In the genomic region with DNA sequence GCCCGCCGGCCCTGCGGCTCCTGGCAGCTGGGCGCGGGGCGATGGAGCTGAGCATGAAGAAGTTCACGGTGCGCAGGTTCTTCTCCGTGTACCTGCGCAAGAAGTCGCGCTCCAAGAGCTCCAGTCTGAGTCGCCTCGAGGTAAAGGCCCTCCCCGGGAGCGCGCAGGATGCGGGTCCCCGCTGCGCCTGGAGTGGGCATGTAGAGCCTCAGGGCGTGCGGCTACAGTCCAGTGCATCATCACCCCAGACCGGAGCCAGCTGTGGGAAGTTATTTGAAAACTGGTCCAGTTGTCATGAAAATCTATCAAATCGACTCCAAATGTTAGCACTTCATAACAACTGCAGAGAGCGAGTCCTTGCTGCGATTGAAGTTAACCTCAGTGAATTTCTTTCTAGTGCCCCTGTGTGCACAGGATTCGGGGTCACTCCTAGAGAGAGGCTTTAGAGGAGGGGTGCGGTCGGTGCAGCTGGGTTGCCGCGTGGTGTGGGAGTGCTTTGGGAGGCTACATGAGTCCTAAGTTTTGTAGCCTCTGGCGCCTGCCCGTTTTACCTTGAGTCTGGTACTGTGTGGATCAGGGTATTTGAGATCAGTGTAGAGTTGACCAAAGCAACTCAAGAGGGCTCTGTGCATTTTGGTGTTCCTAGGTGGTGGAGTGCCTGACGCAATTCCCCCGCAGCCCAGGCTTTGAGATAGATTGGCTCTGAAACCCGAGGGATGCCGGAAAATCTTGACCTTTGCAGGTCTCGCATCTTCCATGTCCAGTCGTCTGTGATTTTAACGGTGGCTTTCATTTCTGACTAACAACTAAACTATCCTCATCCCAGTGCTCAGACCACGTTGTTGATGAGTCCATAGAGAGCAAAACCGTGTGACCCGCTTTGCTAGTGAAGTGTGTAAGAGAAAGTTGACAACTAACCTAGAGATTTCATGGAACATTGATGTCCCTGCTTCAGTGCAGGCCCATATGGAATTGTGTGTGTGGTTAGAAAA, we compare ENCODE assay signal across 8 mouse cellular contexts. TPM values are rescaled to one million over a fixed set of nuclear protein-coding genes. Genes with fewer than 3 reads are reported as not detected.
A peak's percentile ranks its signal among the peaks of the same experiment; 100 is the strongest.
DNase-seq lines count a peak whose midpoint lies in the region; ATAC-seq and TF ChIP-seq lines count a peak whose summit lies in the region.

No protein-coding gene starts in this region.

- H3K27me3 ChIP-seq in liver, adult 2 months (ENCODE audit: control insufficient read depth, insufficient read depth, low read length) = no peaks in the 10 kb centered on the region; the same call in 1 of the 2 replicates
- H3K27me3 ChIP-seq in forebrain, embryonic 14.5 days (replicated peaks; ENCODE audit: control insufficient read depth, insufficient read depth, low read length) = no peaks in the 10 kb centered on the region
- H3K27me3 ChIP-seq in limb, embryonic 11.5 days (ENCODE audit: control insufficient read depth, insufficient read depth, low read length) = no peaks in the 10 kb centered on the region
- H3K27me3 ChIP-seq in neural tube, embryonic 12.5 days (replicated peaks) = no peaks in the 10 kb centered on the region

- no peak for DNase-seq in liver, adult 2 months (ENCODE audit: extremely low read depth, low read depth, low spot score)
- DNase-seq in liver = no peak
- DNase-seq in ZHBTc4 (ENCODE audit: low read depth, low spot score) = peak; percentile 80
- no peak for DNase-seq in forebrain, embryonic 14.5 days (ENCODE audit: low spot score)
- peak; percentile 57 for DNase-seq in limb, embryonic 11.5 days (ENCODE audit: low spot score)
- DNase-seq in layer of hippocampus, adult 11-12 months (ENCODE audit: low spot score) = no peak
- DNase-seq in frontal cortex, postnatal 36 days (ENCODE audit: low spot score in 2 of 2) = no peak

- peak overlapping the region; percentile 92 for H3K4me2 ChIP-seq in forebrain, embryonic 14.5 days (ENCODE audit: low read length)
- H3K4me2 ChIP-seq in limb, embryonic 11.5 days (ENCODE audit: low read depth, severe bottlenecking) = peak overlapping the region; percentile 47
- peak overlapping the region; percentile 84 for H3K4me2 ChIP-seq in neural tube, embryonic 12.5 days (replicated peaks)

- no peak; the same call in 1 of the 2 replicates for ATAC-seq in forebrain, embryonic 14.5 days
- peak; percentile 41 for ATAC-seq in limb, embryonic 11.5 days (ENCODE audit: insufficient number of reproducible peaks, low FRiP score, low TSS enrichment, low read depth)
- peak; percentile 48 for ATAC-seq in neural tube, embryonic 12.5 days (ENCODE audit: low FRiP score, low read depth)

- peak overlapping the region; percentile 36 for H3K9ac ChIP-seq in liver, adult 2 months (ENCODE audit: low read depth, low read length)
- peak overlapping the region; percentile 79 for H3K9ac ChIP-seq in forebrain, embryonic 14.5 days (ENCODE audit: low read length)
- peak overlapping the region; percentile 85 for H3K9ac ChIP-seq in limb, embryonic 11.5 days (ENCODE audit: low read length)
- H3K9ac ChIP-seq in neural tube, embryonic 12.5 days = peak overlapping the region; percentile 85

- no peak for TF ChIP-seq CTCF in liver, adult 2 months (IDR thresholded peaks at IDR 0.05; ENCODE audit: low read depth, low read length)

- WGBS in liver, adult 2 months = 6% methylated on average over 43 of the region's 43 CpGs
- WGBS in forebrain, embryonic 14.5 days = 2% methylated on average over 43 of the region's 43 CpGs
- 2% methylated on average over 43 of the region's 43 CpGs for WGBS in limb, embryonic 11.5 days
- 2% methylated on average over 43 of the region's 43 CpGs for WGBS in neural tube, embryonic 12.5 days

- peak overlapping the region; percentile 62 for H3K4me3 ChIP-seq in liver, adult 2 months (ENCODE audit: insufficient read depth, low read depth, low read length)
- peak overlapping the region; percentile 78 for H3K4me3 ChIP-seq in forebrain, embryonic 14.5 days (ENCODE audit: low read depth, low read length)
- H3K4me3 ChIP-seq in limb, embryonic 11.5 days (ENCODE audit: low read depth, low read length) = peak overlapping the region; percentile 65
- peak overlapping the region; percentile 82 for H3K4me3 ChIP-seq in neural tube, embryonic 12.5 days

- no peak for TF ChIP-seq POLR2A in liver, adult 2 months (IDR thresholded peaks at IDR 0.05; ENCODE audit: extremely low read depth, insufficient read depth, low read length)

- H3K79me2 ChIP-seq in liver, adult 2 months (ENCODE audit: control insufficient read depth, insufficient read depth, low read length) = no peaks in the 10 kb centered on the region

- no peaks in the 10 kb centered on the region for H3K36me3 ChIP-seq in liver, adult 2 months (ENCODE audit: control insufficient read depth, insufficient read depth, low read length)
- no peaks in the 10 kb centered on the region for H3K36me3 ChIP-seq in forebrain, embryonic 14.5 days (ENCODE audit: control insufficient read depth, insufficient read depth, low read length)
- no peaks in the 10 kb centered on the region for H3K36me3 ChIP-seq in limb, embryonic 11.5 days (ENCODE audit: control insufficient read depth, insufficient read depth, low read length)
- no peaks in the 10 kb centered on the region for H3K36me3 ChIP-seq in neural tube, embryonic 12.5 days

- no peak overlapping the region for H3K27ac ChIP-seq in liver, adult 2 months (replicated peaks; ENCODE audit: insufficient read depth, low read depth, low read length)
- peak overlapping the region; percentile 63 for H3K27ac ChIP-seq in forebrain, embryonic 14.5 days (ENCODE audit: low read depth, low read length)
- H3K27ac ChIP-seq in limb, embryonic 11.5 days (replicated peaks; ENCODE audit: low read depth, low read length) = peak overlapping the region; percentile 72
- H3K27ac ChIP-seq in neural tube, embryonic 12.5 days = peak overlapping the region; percentile 64; the same call in 1 of the 2 replicates

- H3K4me1 ChIP-seq in liver, adult 2 months (ENCODE audit: control insufficient read depth, insufficient read depth, low read length) = peaks cover 2% of the 10 kb centered on the region; the same call in 1 of the 2 replicates
- peaks cover 15% of the 10 kb centered on the region for H3K4me1 ChIP-seq in forebrain, embryonic 14.5 days (ENCODE audit: control insufficient read depth, insufficient read depth, low read length)
- peaks cover 7% of the 10 kb centered on the region; the same call in 1 of the 2 replicates for H3K4me1 ChIP-seq in limb, embryonic 11.5 days (ENCODE audit: control insufficient read depth, insufficient read depth, low read length)
- H3K4me1 ChIP-seq in neural tube, embryonic 12.5 days = peaks cover 26% of the 10 kb centered on the region

- H3K9me3 ChIP-seq in forebrain, embryonic 14.5 days (replicated peaks; ENCODE audit: control insufficient read depth, low read length) = no peaks in the 10 kb centered on the region
- H3K9me3 ChIP-seq in limb, embryonic 11.5 days (ENCODE audit: control insufficient read depth, low read length) = no peaks in the 10 kb centered on the region
- H3K9me3 ChIP-seq in neural tube, embryonic 12.5 days = no peaks in the 10 kb centered on the region

RNA-seq across cellular contexts. Expression of a gene that starts 0.7 kb away (rescaled TPM):
- 0.74 and 1.3 TPM in 2 replicates for total RNA-seq in liver, adult 2 months (2014; rRNA removed)
- polyA plus RNA-seq in liver, adult 2 months (2012; rRNA removed) = 0.56 and 0.72 TPM in 2 replicates
- 18.9 and 21.6 TPM in 2 replicates for polyA plus RNA-seq in forebrain, embryonic 14.5 days (2014; fragmentation: Nextera tagmentation; extraction: Ambion mirVana)
- 20.1 and 24.2 TPM in 2 replicates for polyA plus RNA-seq in limb, embryonic 11.5 days (2014; fragmentation: Nextera tagmentation; extraction: Ambion mirVana)
- 36.8 and 40.7 TPM in 2 replicates for polyA plus RNA-seq in neural tube, embryonic 12.5 days (2016; fragmentation: Nextera tagmentation; extraction: Ambion mirVana)

Comparison
In these comparisons a context has a peak if more than half of its experiments do, and no peak if none do; other contexts are left out.
1. DNase-seq: peak in ZHBTc4 (single experiment) and limb, embryonic 11.5 days (single experiment); none in liver, adult 2 months (single experiment), liver (single experiment), forebrain, embryonic 14.5 days (single experiment), layer of hippocampus, adult 11-12 months (single experiment) and frontal cortex, postnatal 36 days (0 of 2).
2. RNA of a gene that starts 0.7 kb away (polyA plus RNA-seq): 36.8 to 40.7 TPM in neural tube, embryonic 12.5 days, 20.1 to 24.2 TPM in limb, embryonic 11.5 days and 18.9 to 21.6 TPM in forebrain, embryonic 14.5 days; 0.56 to 0.72 TPM in liver, adult 2 months; every median in the first group is over 10 times any median in the second.
3. Peak in every context shown above with its lines, with median percentiles within 50 percentile points of each other: H3K4me3 ChIP-seq, H3K9ac ChIP-seq and H3K4me2 ChIP-seq.